In genomic region chr12:88426926-88427325, GRCm38 (mm10) we compare ENCODE assay signal across 14 mouse cellular contexts.
A peak's percentile ranks its signal among the peaks of the same experiment; 100 is the strongest.
DNase-seq lines count a peak whose midpoint lies in the region; ATAC-seq and TF ChIP-seq lines count a peak whose summit lies in the region.
"Had no signal": no experiment of that assay in that cellular context is flagged by ENCODE, and none has a peak within 500 bp of the region (broad histone marks: within the 10 kb centered on the region; RNA-seq: fewer than 3 reads in every experiment).

No protein-coding gene starts in this region.

- 89% methylated on average over 3 of the region's 3 CpGs for WGBS in embryonic facial prominence, embryonic 11.5 days
- 92% methylated on average over 3 of the region's 3 CpGs for WGBS in embryonic facial prominence, embryonic 10.5 days
- 86% methylated on average over 3 of the region's 3 CpGs for WGBS in lung, embryonic 14.5 days
- WGBS in embryonic facial prominence, embryonic 12.5 days = 94% methylated on average over 3 of the region's 3 CpGs
- WGBS in midbrain, embryonic 13.5 days = 79% methylated on average over 3 of the region's 3 CpGs

- no peaks in the 10 kb centered on the region for H3K27me3 ChIP-seq in embryonic facial prominence, embryonic 11.5 days (ENCODE audit: control insufficient read depth, insufficient read depth, low read length)
- H3K27me3 ChIP-seq in embryonic facial prominence, embryonic 10.5 days (replicated peaks; ENCODE audit: low read depth, poor library complexity, severe bottlenecking) = no peaks in the 10 kb centered on the region
- no peaks in the 10 kb centered on the region for H3K27me3 ChIP-seq in lung, embryonic 14.5 days (ENCODE audit: insufficient read depth, low read length)
- no peaks in the 10 kb centered on the region for H3K27me3 ChIP-seq in embryonic facial prominence, embryonic 12.5 days
- no peaks in the 10 kb centered on the region for H3K27me3 ChIP-seq in midbrain, embryonic 13.5 days
- H3K27me3 ChIP-seq: liver, embryonic 13.5 days had no signal

- H3K4me1 ChIP-seq in embryonic facial prominence, embryonic 11.5 days (ENCODE audit: control insufficient read depth, insufficient read depth, low read length) = no peaks in the 10 kb centered on the region
- peaks cover 22% of the 10 kb centered on the region for H3K4me1 ChIP-seq in embryonic facial prominence, embryonic 10.5 days
- no peaks in the 10 kb centered on the region for H3K4me1 ChIP-seq in lung, embryonic 14.5 days (ENCODE audit: insufficient read depth)
- 0 out of 2 replicates have a peak, but pooled peaks cover 3% of the 10 kb centered on the region for H3K4me1 ChIP-seq in embryonic facial prominence, embryonic 12.5 days
- peaks cover 11% of the 10 kb centered on the region for H3K4me1 ChIP-seq in midbrain, embryonic 13.5 days (replicated peaks)

- DNase-seq in embryonic facial prominence, embryonic 11.5 days (ENCODE audit: low spot score) = no peak
- no peak for DNase-seq in embryonic facial prominence, embryonic 10.5 days (ENCODE audit: low spot score)
- DNase-seq in lung, embryonic 14.5 days = no peak
- DNase-seq in lung, postnatal 10 days = no peak
- DNase-seq in c-Kit-positive CD71-positive TER-119-positive erythroid progenitor cells, embryonic 14.5 days (ENCODE audit: low spot score) = no peak
- DNase-seq in thymus, postnatal 10 days (ENCODE audit: low spot score in 2 of 2) = no peak
- DNase-seq: layer of hippocampus, adult 9-11 months; liver, embryonic 13.5 days; thymus, postnatal 36 days had no signal

- H3K9ac ChIP-seq in embryonic facial prominence, embryonic 11.5 days (replicated peaks; ENCODE audit: low read length) = no peak overlapping the region
- H3K9ac ChIP-seq in lung, embryonic 14.5 days = no peak overlapping the region
- no peak overlapping the region for H3K9ac ChIP-seq in embryonic facial prominence, embryonic 12.5 days
- H3K9ac ChIP-seq in midbrain, embryonic 13.5 days (replicated peaks) = no peak overlapping the region
- H3K9ac ChIP-seq: liver, embryonic 13.5 days had no signal

- TF ChIP-seq CTCF in lung, embryonic 14.5 days (IDR thresholded peaks at IDR 0.05; ENCODE audit: low read depth) = no peak

- H3K9me3 ChIP-seq in embryonic facial prominence, embryonic 11.5 days (replicated peaks; ENCODE audit: control insufficient read depth, low read length) = no peaks in the 10 kb centered on the region
- H3K9me3 ChIP-seq in embryonic facial prominence, embryonic 10.5 days = no peaks in the 10 kb centered on the region
- no peaks in the 10 kb centered on the region for H3K9me3 ChIP-seq in lung, embryonic 14.5 days (ENCODE audit: low read depth, low read length)
- no peaks in the 10 kb centered on the region for H3K9me3 ChIP-seq in embryonic facial prominence, embryonic 12.5 days
- H3K9me3 ChIP-seq in midbrain, embryonic 13.5 days = no peaks in the 10 kb centered on the region
- H3K9me3 ChIP-seq: G1E; liver, embryonic 13.5 days had no signal

- 0 out of 2 replicates have a peak, but pooled peaks have one; percentile 54 for ATAC-seq in embryonic facial prominence, embryonic 11.5 days (replicated peaks; ENCODE audit: insufficient number of reproducible peaks, low FRiP score, low TSS enrichment, low read depth)
- ATAC-seq in lung, embryonic 14.5 days (ENCODE audit: insufficient read depth) = peak; percentile 62; the same call in 1 of the 2 replicates
- no peak for ATAC-seq in embryonic facial prominence, embryonic 12.5 days (ENCODE audit: insufficient number of reproducible peaks, insufficient read depth, low FRiP score, low TSS enrichment)
- ATAC-seq in midbrain, embryonic 13.5 days = peak; percentile 59

- H3K36me3 ChIP-seq in embryonic facial prominence, embryonic 11.5 days (replicated peaks; ENCODE audit: control insufficient read depth, insufficient read depth, low read depth, low read length) = no peaks in the 10 kb centered on the region
- peaks cover 9% of the 10 kb centered on the region; the same call in 1 of the 2 replicates for H3K36me3 ChIP-seq in embryonic facial prominence, embryonic 10.5 days (replicated peaks)
- H3K36me3 ChIP-seq in lung, embryonic 14.5 days (ENCODE audit: insufficient read depth) = no peaks in the 10 kb centered on the region
- H3K36me3 ChIP-seq in embryonic facial prominence, embryonic 12.5 days = no peaks in the 10 kb centered on the region
- H3K36me3 ChIP-seq in midbrain, embryonic 13.5 days = peaks cover 7% of the 10 kb centered on the region; the same call in 1 of the 2 replicates
- H3K36me3 ChIP-seq: liver, embryonic 13.5 days had no signal

- no peak overlapping the region for H3K27ac ChIP-seq in embryonic facial prominence, embryonic 11.5 days (replicated peaks; ENCODE audit: low read depth, low read length)
- no peak overlapping the region for H3K27ac ChIP-seq in embryonic facial prominence, embryonic 10.5 days (replicated peaks)
- H3K27ac ChIP-seq in lung, embryonic 14.5 days (ENCODE audit: low read depth) = no peak overlapping the region
- H3K27ac ChIP-seq in embryonic facial prominence, embryonic 12.5 days = 0 out of 2 replicates have a peak overlapping the region, but pooled peaks have one; percentile 11
- H3K27ac ChIP-seq in midbrain, embryonic 13.5 days = no peak overlapping the region
- H3K27ac ChIP-seq: liver, embryonic 13.5 days had no signal

- H3K4me3 ChIP-seq in embryonic facial prominence, embryonic 11.5 days (ENCODE audit: low read depth, low read length) = no peak overlapping the region
- no peak overlapping the region for H3K4me3 ChIP-seq in embryonic facial prominence, embryonic 10.5 days
- H3K4me3 ChIP-seq in lung, embryonic 14.5 days (ENCODE audit: low read depth, low read length) = no peak overlapping the region
- H3K4me3 ChIP-seq in embryonic facial prominence, embryonic 12.5 days = no peak overlapping the region
- H3K4me3 ChIP-seq in midbrain, embryonic 13.5 days (replicated peaks) = no peak overlapping the region
- H3K4me3 ChIP-seq: erythroblast, embryonic 14.5 days; liver, embryonic 13.5 days; myocyte had no signal

- no peak overlapping the region for H3K4me2 ChIP-seq in embryonic facial prominence, embryonic 11.5 days (ENCODE audit: low read depth, low read length)
- H3K4me2 ChIP-seq in lung, embryonic 14.5 days = no peak overlapping the region
- H3K4me2 ChIP-seq in embryonic facial prominence, embryonic 12.5 days (replicated peaks) = no peak overlapping the region
- H3K4me2 ChIP-seq in midbrain, embryonic 13.5 days (replicated peaks) = no peak overlapping the region
- H3K4me2 ChIP-seq: liver, embryonic 13.5 days had no signal
